Mouse (Mus musculus): ENCODE results near the gene 1520401A03Rik. TPM values are rescaled to one million over a fixed set of nuclear protein-coding genes. Genes with fewer than 3 reads are reported as not detected.

Gene 1520401A03Rik
- total RNA-seq, 4 experiments from 2014 or later = 2.4 to 62.8 (median 19.6) TPM

DNA sequence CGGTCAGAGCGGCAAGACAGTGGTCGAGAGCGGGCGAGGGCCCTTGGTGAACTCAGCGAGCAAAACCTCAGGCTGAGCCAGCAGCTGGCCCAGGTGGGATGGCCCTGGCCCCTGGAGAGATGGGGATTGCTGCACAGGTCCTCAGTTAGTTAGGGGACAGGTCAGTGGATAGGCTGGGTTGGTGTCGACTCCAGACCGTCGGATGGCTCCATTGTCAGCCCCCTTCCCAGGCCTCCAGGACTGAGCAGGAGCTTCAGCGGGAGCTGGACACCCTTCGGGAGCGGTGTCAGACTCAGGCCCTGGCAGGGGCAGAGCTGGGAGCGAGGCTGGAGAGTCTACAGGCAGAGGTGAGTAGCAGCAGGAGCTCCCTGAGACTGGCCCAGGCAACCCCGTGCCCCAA, 57.1 kb downstream of the 1520401A03Rik start:
- no peak for DNase-seq

DNA sequence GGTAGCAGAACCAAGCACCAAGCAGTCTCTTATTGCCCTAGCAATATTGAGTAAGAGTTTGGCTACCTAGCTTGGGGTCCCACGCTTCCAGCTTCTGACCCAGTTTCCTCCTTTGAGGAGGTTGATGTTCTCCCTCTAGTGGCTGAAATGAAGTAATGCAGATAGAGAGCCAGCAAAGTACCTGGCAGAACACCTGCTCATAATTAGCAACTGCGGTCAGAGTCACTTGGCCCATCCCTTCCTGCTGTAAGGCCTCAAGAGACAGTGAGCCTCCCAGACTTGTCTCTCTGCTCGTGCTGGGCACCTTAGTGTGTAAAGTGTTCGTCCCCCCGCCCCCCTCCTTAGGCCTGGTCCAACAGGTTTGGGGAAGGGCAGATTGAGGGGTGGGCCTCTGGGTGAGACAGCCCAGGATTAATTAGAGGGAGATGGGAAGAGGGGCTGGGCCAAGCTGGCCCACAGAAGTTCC, 58.0 kb downstream of the 1520401A03Rik start:
- DNase-seq = no peak

DNA sequence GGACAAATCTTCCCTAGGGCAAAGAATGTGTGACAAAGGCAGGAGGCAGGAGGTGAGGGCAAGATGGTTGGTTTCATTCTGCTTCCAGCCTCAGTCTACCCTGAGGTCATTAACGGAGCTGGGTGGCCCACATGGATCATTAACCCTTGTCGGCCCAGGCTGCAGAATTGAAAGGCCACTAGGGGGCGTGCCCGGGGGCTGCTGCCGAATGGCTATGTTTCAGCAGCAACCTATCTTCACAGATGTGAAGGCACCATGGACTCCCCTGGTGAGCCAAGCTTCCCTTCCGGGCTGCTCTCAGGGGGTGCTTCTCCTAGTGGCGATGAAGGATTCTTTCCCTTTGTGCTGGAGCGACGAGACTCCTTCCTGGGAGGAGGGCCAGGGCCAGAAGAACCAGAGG, 61.1 kb downstream of the 1520401A03Rik start:
- DNase-seq = no peak

DNA sequence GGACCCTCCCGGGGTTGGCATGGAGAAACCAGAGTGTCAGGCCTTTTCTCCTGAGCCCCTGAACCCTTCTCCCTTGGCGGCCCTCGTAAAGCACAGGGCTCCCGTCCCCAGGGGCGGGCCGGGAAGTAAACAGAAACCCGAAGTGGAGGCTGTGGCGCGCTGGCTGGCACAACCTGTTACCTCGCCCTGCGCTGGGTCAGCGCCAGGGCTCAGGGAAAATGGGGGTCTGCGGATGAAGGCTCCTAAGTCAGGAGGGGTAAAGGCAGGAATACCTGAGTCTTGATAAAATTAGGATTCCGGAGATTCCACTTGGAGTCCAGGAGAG, 61.7 kb downstream of the 1520401A03Rik start:
- no peak for DNase-seq

DNA sequence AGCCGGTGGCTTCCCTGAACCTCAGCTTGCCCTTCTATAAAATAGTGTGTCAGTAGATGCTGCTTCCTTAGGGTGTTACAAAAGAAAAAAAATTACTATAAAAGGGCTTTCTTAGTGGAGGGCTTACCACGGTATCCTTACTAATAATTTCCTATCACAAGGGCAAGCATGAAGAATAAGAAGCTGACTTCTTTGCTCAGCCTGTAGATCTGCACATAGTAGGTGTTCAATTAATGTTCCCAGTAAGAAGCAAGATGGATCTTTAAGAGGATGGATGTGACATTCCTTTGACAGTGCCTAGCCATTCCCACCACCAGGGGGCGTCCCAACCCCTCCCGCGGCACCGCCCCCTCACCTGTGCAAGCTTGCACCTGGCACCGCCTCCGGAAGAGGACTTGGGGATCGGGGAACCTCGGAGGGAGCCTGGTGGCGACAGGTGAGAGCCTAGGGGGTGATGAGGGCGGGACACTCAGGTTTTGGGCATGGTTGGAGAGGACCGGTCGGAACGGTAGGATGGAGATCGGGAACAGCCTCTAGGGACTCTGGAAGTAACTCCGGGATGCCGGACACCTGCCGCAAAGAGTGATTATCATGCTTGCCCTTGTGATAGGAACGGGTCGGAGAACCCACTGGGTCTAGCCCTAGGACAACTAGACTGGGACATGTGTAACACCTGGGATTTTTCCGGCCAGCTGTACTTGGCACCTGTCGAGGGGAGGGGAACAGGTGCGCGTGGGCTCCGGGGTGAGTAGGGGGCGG, 62.3 kb downstream of the 1520401A03Rik start, which contains the start of gene Bicdl2:
Gene Bicdl2 (plus strand): TSS at position 390 of the 759 bp plus-strand sequence.
- DNase-seq = no peak

DNA sequence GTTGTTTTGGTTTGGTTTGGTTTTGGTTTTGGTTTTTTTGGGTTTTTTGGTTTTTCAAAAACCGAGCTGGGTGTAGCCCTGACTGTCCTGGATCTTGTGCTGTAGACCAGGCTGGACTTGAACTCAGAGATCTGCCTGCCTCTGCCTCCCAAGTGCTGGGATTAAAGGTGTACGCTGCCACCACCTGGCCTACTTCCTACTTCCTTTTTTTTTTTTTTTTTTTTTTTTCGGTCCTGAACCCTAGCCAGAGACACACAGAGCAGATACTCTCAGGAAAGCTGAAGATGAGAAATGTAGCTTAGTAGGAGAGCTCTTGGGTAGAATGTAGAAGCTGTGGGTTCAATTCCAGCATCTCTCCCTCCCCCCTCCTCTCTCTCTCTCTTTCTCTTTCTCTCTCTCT, 64.1 kb downstream of the 1520401A03Rik start:
- DNase-seq = no peak

Other genes starting within 250 kb of the 1520401A03Rik start
- gene Vmn2r117, start 243.1 kb downstream of the 1520401A03Rik start, total RNA-seq (2022) = not detected
- gene Zfp213, start 158.5 kb downstream of the 1520401A03Rik start, total RNA-seq (2022) = 10 to 100 TPM; 12.0 to 15.5 (median 12.9) TPM
- 10 to 100 TPM in 3 of 4 experiments, 1 to 10 TPM in 1; 8.2 to 19.2 (median 14.6) TPM for gene Zfp13, start 123.3 kb downstream of the 1520401A03Rik start, total RNA-seq (2022)
- gene Zscan10, start 121.9 kb downstream of the 1520401A03Rik start, total RNA-seq (2022) = not detected
- under 1 TPM in 3 of 4 experiments, not detected in 1; 0.06 to 0.13 (median 0.09) TPM for gene Mmp25, start 77.5 kb downstream of the 1520401A03Rik start, total RNA-seq (2022)
- not detected for gene Bicdl2, start 62.3 kb downstream of the 1520401A03Rik start, total RNA-seq (2022)
- gene Hcfc1r1, start 49.2 kb downstream of the 1520401A03Rik start, total RNA-seq (2022) = 100 to 1,000 TPM; 136 to 169 (median 147) TPM
- gene Thoc6, start 48.9 kb downstream of the 1520401A03Rik start, total RNA-seq (2022) = 10 to 100 TPM; 24.7 to 28.3 (median 26.7) TPM
- 100 to 1,000 TPM; 156 to 243 (median 195) TPM for gene Tnfrsf12a, start 45.3 kb downstream of the 1520401A03Rik start, total RNA-seq (2022)
- gene Cldn6, start 43.5 kb downstream of the 1520401A03Rik start, total RNA-seq (2022) = not detected
- gene Cldn9, start 38.8 kb downstream of the 1520401A03Rik start, total RNA-seq (2022) = under 1 TPM in 2 of 4 experiments, not detected in 2; 0.17 to 0.38 TPM
- 1 to 10 TPM; 1.7 to 6.2 (median 3.6) TPM for gene Pkmyt1, start 3.6 kb upstream of the 1520401A03Rik start, total RNA-seq (2022)
- gene Paqr4, start 18.1 kb upstream of the 1520401A03Rik start, total RNA-seq (2022) = 10 to 100 TPM in 3 of 4 experiments, 1 to 10 TPM in 1; 7.7 to 17.9 (median 12.0) TPM
- gene Kremen2, start 23.1 kb upstream of the 1520401A03Rik start, total RNA-seq (2022) = under 1 TPM in 3 of 4 experiments, not detected in 1; 0.17 to 0.30 (median 0.26) TPM
- 100 to 1,000 TPM in 2 of 4 experiments, 10 to 100 TPM in 2; 82.9 to 115 (median 102) TPM for gene Flywch1, start 48.8 kb upstream of the 1520401A03Rik start, total RNA-seq (2022)
- gene Flywch2, start 63.3 kb upstream of the 1520401A03Rik start, total RNA-seq (2022) = 10 to 100 TPM in 3 of 4 experiments, 1 to 10 TPM in 1; 5.8 to 15.4 (median 13.1) TPM
- gene Srrm2, start 67.7 kb upstream of the 1520401A03Rik start, total RNA-seq (2022) = 1,000 to 10,000 TPM in 1 of 4 experiments, 100 to 1,000 TPM in 3; 612 to 1,355 (median 855) TPM
- gene Elob, start 106.4 kb upstream of the 1520401A03Rik start, total RNA-seq (2022) = 100 to 1,000 TPM; 365 to 430 (median 403) TPM
- not detected for gene Prss33, start 113.3 kb upstream of the 1520401A03Rik start, total RNA-seq (2022)
- gene Prss32, start 121.1 kb upstream of the 1520401A03Rik start, total RNA-seq (2022) = not detected
- gene Prss41, start 121.4 kb upstream of the 1520401A03Rik start, total RNA-seq (2022) = 1 to 10 TPM in 3 of 4 experiments, under 1 TPM in 1; 0.56 to 1.8 (median 1.4) TPM
- not detected for gene Prss21, start 145.3 kb upstream of the 1520401A03Rik start, total RNA-seq (2022)
- not detected for gene Dcpp1, start 158.1 kb upstream of the 1520401A03Rik start, total RNA-seq (2022)
- not detected for gene Dcpp2, start 158.1 kb upstream of the 1520401A03Rik start, total RNA-seq (2022)
- not detected for gene Dcpp3, start 194.7 kb upstream of the 1520401A03Rik start, total RNA-seq (2022)
- not detected for gene Sbp, start 218.9 kb upstream of the 1520401A03Rik start, total RNA-seq (2022)
- gene Sbpl, start 232.5 kb upstream of the 1520401A03Rik start, total RNA-seq (2022) = not detected